Mouse (Mus musculus) CH12.LX (cell line): ENCODE data around the gene Dtd1. TPM values are rescaled to one million over a fixed set of nuclear protein-coding genes. Genes with fewer than 3 reads are reported as not detected.
A peak's percentile ranks its signal among the peaks of the same experiment; 100 is the strongest.

ENCODE experiments used
- DNase-seq: peaks from one replicate; pipeline ENCODE4 v3.0.0-alpha.2; 2013; ENCODE audit errors: extremely low read depth
- H3K27ac ChIP-seq: 2 replicates; pipeline ENCODE4 v1.5.1; 2012; ENCODE audit warnings: low read depth, mild to moderate bottlenecking, control low read depth, moderate library complexity; ENCODE audit not compliant: insufficient read depth
- H3K27me3 ChIP-seq: replicated peaks from 2 replicates; pipeline ENCODE3; 2012; ENCODE audit warnings: inconsistent platforms
- H3K36me3 ChIP-seq, 2 experiments: replicated peaks in 1 of 2; 2 replicates each; pipeline versions ENCODE3 to v1.6.1; 2012; ENCODE audit warnings: inconsistent platforms in 1 of 2, low read length in 1 of 2, mild to moderate bottlenecking in 1 of 2, mixed read lengths in 1 of 2, moderate library complexity in 1 of 2; ENCODE audit not compliant: control insufficient read depth in 1 of 2, insufficient read depth in 1 of 2
- H3K4me1 ChIP-seq, 2 experiments: 2 replicates each; pipeline ENCODE4 v1.6.1; 2012; ENCODE audit warnings: inconsistent platforms in 1 of 2, moderate library complexity in 1 of 2; ENCODE audit not compliant: insufficient read depth in 2 of 2, control insufficient read depth in 1 of 2
- H3K4me2 ChIP-seq: 2 replicates; pipeline ENCODE4 v1.6.1; 2012; ENCODE audit warnings: low read depth, mild to moderate bottlenecking, control low read depth; ENCODE audit not compliant: poor library complexity, insufficient read depth, severe bottlenecking
- H3K4me3 ChIP-seq, 3 experiments: fragments of 150-350 bp in 1 of 3; sonication (generic) in 1 of 3; replicated peaks in 1 of 3; 2 replicates each; pipeline versions ENCODE3 to v1.5.1; 2011 to 2012; ENCODE audit warnings: low read depth in 2 of 3, low read length in 2 of 3, mild to moderate bottlenecking in 2 of 3, moderate library complexity in 2 of 3, control low read depth in 1 of 3, improper control_type of control experiment in 1 of 3, inconsistent platforms in 1 of 3, mixed read lengths in 1 of 3; ENCODE audit not compliant: poor library complexity in 1 of 3
- H3K79me2 ChIP-seq: replicated peaks from 2 replicates; pipeline ENCODE4 v1.6.1; 2012; ENCODE audit warnings: mild to moderate bottlenecking, moderate library complexity; ENCODE audit not compliant: control insufficient read depth, poor library complexity, insufficient read depth, severe bottlenecking; ENCODE audit errors: extremely low read depth
- H3K9ac ChIP-seq: 2 replicates; pipeline ENCODE4 v1.6.1; 2012; ENCODE audit warnings: low read depth, mild to moderate bottlenecking, control low read depth, moderate library complexity; ENCODE audit not compliant: insufficient read depth
- H3K9me3 ChIP-seq: replicated peaks from 2 replicates; pipeline ENCODE3; 2012; ENCODE audit warnings: low read length, inconsistent platforms, mixed read lengths
- BHLHE40 ChIP-seq: IDR thresholded peaks from 2 replicates; pipeline ENCODE4 v1.6.1; 2011; ENCODE audit warnings: mild to moderate bottlenecking, low read depth, low read length, improper control_type of control experiment
- CHD1 ChIP-seq: IDR thresholded peaks from 2 replicates; pipeline ENCODE4 v1.6.1; 2012; ENCODE audit warnings: low read depth, low read length, improper control_type of control experiment, inconsistent platforms
- E2F4 ChIP-seq: IDR thresholded peaks from 2 replicates; pipeline ENCODE4 v1.6.1; 2011; ENCODE audit warnings: low read depth, low read length, improper control_type of control experiment; ENCODE audit not compliant: insufficient replicate concordance
- HCFC1 ChIP-seq: IDR thresholded peaks from 2 replicates; pipeline ENCODE4 v1.6.1; 2012; ENCODE audit warnings: low read depth, mild to moderate bottlenecking, inconsistent platforms, low read length, improper control_type of control experiment
- IRF4 ChIP-seq: IDR thresholded peaks from 2 replicates; pipeline ENCODE4 v1.6.1; 2014; ENCODE audit warnings: low read depth, mild to moderate bottlenecking, inconsistent platforms, low read length, improper control_type of control experiment
- JUND ChIP-seq: conservative IDR thresholded peaks from 2 replicates; pipeline ENCODE4 v1.6.1; 2011; ENCODE audit warnings: low read depth, low read length, improper control_type of control experiment
- KAT2A ChIP-seq: IDR thresholded peaks from 2 replicates; pipeline ENCODE4 v1.6.1; 2012; ENCODE audit warnings: low read length, improper control_type of control experiment, inconsistent platforms; ENCODE audit not compliant: insufficient replicate concordance
- MAFK ChIP-seq: IDR thresholded peaks from 2 replicates; pipeline ENCODE4 v1.6.1; 2011; ENCODE audit warnings: low read length, improper control_type of control experiment; ENCODE audit not compliant: insufficient replicate concordance
- MAX ChIP-seq: IDR thresholded peaks from 2 replicates; pipeline ENCODE4 v1.6.1; 2011; ENCODE audit warnings: low read length, improper control_type of control experiment
- MAZ ChIP-seq: IDR thresholded peaks from 2 replicates; pipeline ENCODE4 v1.6.1; 2012; ENCODE audit warnings: low read depth, mild to moderate bottlenecking, inconsistent platforms, low read length, improper control_type of control experiment, moderate library complexity
- MEF2A ChIP-seq: IDR thresholded peaks from 2 replicates; pipeline ENCODE4 v1.6.1; 2014; ENCODE audit warnings: low read depth, mild to moderate bottlenecking, inconsistent platforms, low read length, improper control_type of control experiment, borderline replicate concordance
- MXI1 ChIP-seq: IDR thresholded peaks from 2 replicates; pipeline ENCODE4 v1.6.1; 2011; ENCODE audit warnings: mild to moderate bottlenecking, low read depth, low read length, improper control_type of control experiment
- NELFE ChIP-seq: IDR thresholded peaks from 2 replicates; pipeline ENCODE4 v1.6.1; 2011; ENCODE audit warnings: low read depth, low read length, improper control_type of control experiment
- NRF1 ChIP-seq: IDR thresholded peaks from 2 replicates; pipeline ENCODE4 v1.6.1; 2014; ENCODE audit warnings: low read depth, mild to moderate bottlenecking, inconsistent platforms, low read length, improper control_type of control experiment, moderate library complexity
- POLR2AphosphoS2 ChIP-seq: IDR thresholded peaks from 2 replicates; pipeline ENCODE4 v1.6.1; 2011; ENCODE audit warnings: low read depth, low read length, improper control_type of control experiment
- RCOR1 ChIP-seq: conservative IDR thresholded peaks from 2 replicates; pipeline ENCODE4 v1.6.1; 2012; ENCODE audit warnings: low read depth, mild to moderate bottlenecking, inconsistent platforms, low read length, improper control_type of control experiment
- SMC3 ChIP-seq: IDR thresholded peaks from 2 replicates; pipeline ENCODE4 v1.6.1; 2011; ENCODE audit warnings: low read depth, low read length, improper control_type of control experiment
- TCF12 ChIP-seq: IDR thresholded peaks from 2 replicates; pipeline ENCODE4 v1.6.1; 2014; ENCODE audit warnings: low read depth, mild to moderate bottlenecking, inconsistent platforms, low read length, improper control_type of control experiment
- UBTF ChIP-seq: IDR thresholded peaks from 2 replicates; pipeline ENCODE4 v1.6.1; 2012; ENCODE audit warnings: low read depth, mild to moderate bottlenecking, inconsistent platforms, low read length, improper control_type of control experiment, moderate library complexity
- USF1 ChIP-seq: IDR thresholded peaks from 2 replicates; pipeline ENCODE4 v1.6.1; 2014; ENCODE audit warnings: low read depth, mild to moderate bottlenecking, inconsistent platforms, low read length, improper control_type of control experiment
- USF2 ChIP-seq: conservative IDR thresholded peaks from 2 replicates; pipeline ENCODE4 v1.6.1; 2011; ENCODE audit warnings: low read depth, low read length, improper control_type of control experiment
- dilution Hi-C: fragments of 300-500 bp; cut with MboI; formaldehyde crosslinking; loops from 2 replicates; pipeline ENCODE4 v1.14.3; 2020; ENCODE audit warnings: low sequenced_read_pairs; ENCODE audit not compliant: extremely low pct_unique_long_range_greater_than_20kb, extremely low pct_ligation_motif_present
- in situ Hi-C: fragments of 300-500 bp; cut with MboI; formaldehyde crosslinking; loops from 3 replicates; pipeline ENCODE4 v1.14.3; 2019; ENCODE audit warnings: low sequenced_read_pairs, low pct_ligation_motif_present, low pct_unique_long_range_greater_than_20kb, mixed read lengths
- polyA plus RNA-seq: library from polyadenylated mRNA; unstranded; fragments of >175 nt; gene quantifications from 2 replicates; pipeline ENCODE4 v1.2.1, GENCODE M21; 2012; ENCODE audit warnings: low read depth; ENCODE audit not compliant: insufficient read length
- total RNA-seq, 2 experiments: library from RNA; depleted of rRNA; stranded (reverse); fragments of 300-350 nt in 1 of 2; fragments of >200 nt in 1 of 2; gene quantifications; 2 replicates each; pipeline ENCODE4 v1.2.3; 2012 to 2014

Gene Dtd1
- total and polyA plus RNA-seq, 3 experiments = 42.7 to 47.8 (median 43.3) TPM

DNA sequence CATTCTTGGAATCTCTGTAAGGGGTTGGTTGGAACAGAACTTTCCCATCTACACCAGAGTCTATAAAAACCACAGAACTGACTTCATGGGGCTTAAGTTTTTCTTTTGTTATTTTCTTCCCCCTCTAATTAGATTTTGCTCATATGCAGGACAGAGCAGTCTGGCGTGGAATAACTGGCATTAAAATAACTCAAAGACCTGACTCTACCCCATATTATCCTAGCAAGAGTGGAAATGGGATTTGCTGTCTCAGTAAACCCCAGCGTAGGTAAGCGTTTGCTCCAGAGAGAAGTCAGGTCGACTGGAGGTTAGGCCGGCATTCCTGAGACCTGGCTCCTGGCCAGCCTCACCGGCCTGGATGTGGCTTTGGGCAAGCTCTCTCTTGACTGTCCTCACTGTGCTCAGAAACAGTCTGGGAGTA is 140.9 kb downstream of the Dtd1 start:
- Histone ChIP-seq H3K4me3 (no peak overlapping the region), H3K4me1 (peaks cover 13 to 43% of the 10 kb centered on the region in 2 experiments), H3K27ac (no peak overlapping the region), H3K9me3 (no peaks in the 10 kb centered on the region), H3K4me2 (no peak overlapping the region), H3K79me2 (no peaks in the 10 kb centered on the region), H3K9ac (no peak overlapping the region), H3K36me3 (peaks cover 0 to 2% of the 10 kb centered on the region in 2 experiments), H3K27me3 (no peaks in the 10 kb centered on the region)
- in situ Hi-C loops (no loop called here), dilution Hi-C loops (no loop called here)
- TF ChIP-seq KAT2A (no peak), RCOR1 (no peak), MEF2A (no peak), MAFK (no peak), JUND (no peak), MXI1 (no peak), IRF4 (no peak), NRF1 (no peak), BHLHE40 (no peak), CHD1 (no peak), NELFE (no peak), USF1 (no peak)
- no peak for DNase-seq

GRCm38 (mm10) chr2:144741973-144742372 is 142.3 kb downstream of the Dtd1 start:
- H3K4me2 ChIP-seq = no peak overlapping the region
- no peaks in the 10 kb centered on the region for H3K9me3 ChIP-seq
- peaks cover 13 to 52% of the 10 kb centered on the region in 2 experiments for H3K4me1 ChIP-seq
- dilution Hi-C loops = no loop called here
- H3K27me3 ChIP-seq = no peaks in the 10 kb centered on the region
- TF ChIP-seq BHLHE40 (peak; percentile 60), MXI1 (no peak), USF1 (peak; percentile 33; the same call in 1 of the 2 replicates), MAX (peak; percentile 66; the same call in 1 of the 2 replicates), MEF2A (no peak), USF2 (peak; percentile 34)
- H3K36me3 ChIP-seq = peaks cover 2 to 7% of the 10 kb centered on the region in 2 experiments
- no peaks in the 10 kb centered on the region for H3K79me2 ChIP-seq
- in situ Hi-C loops = no loop called here
- no peak overlapping the region for H3K9ac ChIP-seq
- peak; percentile 14 for DNase-seq
- H3K27ac ChIP-seq = no peak overlapping the region
- H3K4me3 ChIP-seq = no peak overlapping the region

DNA sequence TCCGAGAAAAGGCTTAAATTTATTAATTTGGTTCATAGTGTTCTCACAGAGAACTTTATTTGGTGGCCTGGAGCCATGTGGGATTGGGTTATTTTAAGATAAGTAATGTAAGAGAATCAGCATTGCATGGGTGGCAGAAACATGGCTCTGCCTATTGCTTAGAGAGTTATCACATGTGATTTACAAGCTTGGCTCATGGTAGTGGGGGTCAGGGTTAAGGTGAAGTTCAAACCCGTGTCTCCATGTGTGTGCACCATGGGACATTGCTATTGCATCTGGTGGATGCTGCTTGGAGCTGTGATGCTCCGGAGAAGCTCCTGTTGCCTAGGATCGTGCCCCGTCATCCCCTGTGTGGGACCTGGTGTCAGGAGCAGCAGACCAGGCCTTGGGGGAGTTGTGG is 143.6 kb downstream of the Dtd1 start:
- no peak for DNase-seq

More for the DNA sequence above, 143.6 kb downstream of the Dtd1 start:
- Histone ChIP-seq H3K27ac (no peak overlapping the region), H3K4me1 (peaks cover 13 to 45% of the 10 kb centered on the region in 2 experiments), H3K9me3 (no peaks in the 10 kb centered on the region), H3K27me3 (no peaks in the 10 kb centered on the region), H3K79me2 (no peaks in the 10 kb centered on the region), H3K4me3 (no peak overlapping the region), H3K36me3 (peaks cover 7 to 19% of the 10 kb centered on the region in 2 experiments), H3K4me2 (no peak overlapping the region), H3K9ac (no peak overlapping the region)
- in situ Hi-C loops (no loop called here), dilution Hi-C loops (no loop called here)
- TF ChIP-seq RCOR1 = no peak
- TF ChIP-seq SMC3 = no peak
- no peak for TF ChIP-seq UBTF
- no peak for TF ChIP-seq POLR2AphosphoS2
- TF ChIP-seq HCFC1 = no peak
- TF ChIP-seq MEF2A = no peak
- TF ChIP-seq E2F4 = no peak
- TF ChIP-seq MAZ = no peak
- no peak for TF ChIP-seq TCF12
